Mouse (Mus musculus): ENCODE results near the gene Gm49601.

Gm49601 gene

DNA sequence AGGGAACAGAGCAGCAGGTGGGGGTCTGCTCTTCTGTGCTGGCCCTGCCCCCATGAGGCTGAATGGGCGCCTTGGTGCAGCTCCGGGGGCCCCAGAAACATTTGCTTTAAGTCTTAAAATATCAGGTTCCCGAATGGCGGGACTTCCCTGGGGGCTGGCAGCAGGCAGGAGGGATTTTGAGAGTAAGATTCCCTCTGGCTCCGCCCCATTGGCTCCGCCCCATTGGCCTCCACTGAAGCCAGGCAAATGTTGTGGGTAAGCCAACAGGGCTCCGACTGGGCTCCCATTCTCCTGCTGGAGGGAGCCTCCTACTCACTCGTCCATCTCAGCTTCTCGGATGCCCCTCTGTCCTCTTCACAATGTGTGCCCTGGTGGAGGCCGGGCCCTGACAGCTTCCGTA is 18.0 kb downstream of the Gm49601 start:
- in situ Hi-C loops (cut with MboI): no loop called here

DNA sequence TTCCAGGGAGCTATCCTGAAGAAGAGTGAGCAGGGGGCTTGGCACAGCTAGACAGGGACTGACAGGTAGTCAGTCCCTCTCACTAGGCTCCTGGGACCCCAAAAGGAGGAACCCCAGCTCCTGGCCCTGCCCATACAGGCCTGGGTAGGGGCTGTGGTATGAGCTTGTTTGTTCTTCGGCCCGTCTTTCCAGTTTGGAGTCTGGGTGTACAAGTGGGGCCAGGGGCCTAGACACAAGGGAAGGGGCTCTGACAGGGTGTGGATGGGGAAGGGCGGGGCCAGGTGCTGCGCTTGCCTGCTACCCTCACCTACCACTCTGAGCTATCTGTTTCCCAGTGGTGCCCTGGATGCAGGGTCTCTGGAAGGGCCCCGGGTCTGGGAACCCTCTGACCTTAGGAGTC is 20.5 kb downstream of the Gm49601 start:
- in situ Hi-C loops (cut with MboI): no loop called here

DNA sequence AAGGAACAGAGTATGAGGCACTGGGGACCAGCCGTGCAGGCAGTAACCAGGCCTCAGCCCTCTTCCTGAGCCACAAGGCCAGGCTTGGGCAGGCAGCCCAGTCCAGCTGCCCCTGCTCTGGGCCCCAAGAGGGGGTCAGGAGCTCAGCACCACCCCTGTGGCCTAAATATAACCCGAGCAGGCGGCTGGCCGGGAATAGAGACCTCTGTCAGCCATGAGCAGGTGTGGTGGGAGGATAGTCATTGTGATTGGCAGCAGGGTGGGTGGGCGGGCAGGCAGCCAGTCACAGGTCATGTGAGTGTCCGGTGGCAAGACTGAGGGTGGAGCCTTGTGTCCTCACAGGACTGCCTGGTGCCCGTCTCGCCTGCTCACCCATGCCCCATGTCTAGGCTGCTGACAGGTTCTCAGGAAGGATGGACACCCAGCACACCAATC is 21.9 kb downstream of the Gm49601 start:
- in situ Hi-C loops (cut with MboI): no loop called here

DNA sequence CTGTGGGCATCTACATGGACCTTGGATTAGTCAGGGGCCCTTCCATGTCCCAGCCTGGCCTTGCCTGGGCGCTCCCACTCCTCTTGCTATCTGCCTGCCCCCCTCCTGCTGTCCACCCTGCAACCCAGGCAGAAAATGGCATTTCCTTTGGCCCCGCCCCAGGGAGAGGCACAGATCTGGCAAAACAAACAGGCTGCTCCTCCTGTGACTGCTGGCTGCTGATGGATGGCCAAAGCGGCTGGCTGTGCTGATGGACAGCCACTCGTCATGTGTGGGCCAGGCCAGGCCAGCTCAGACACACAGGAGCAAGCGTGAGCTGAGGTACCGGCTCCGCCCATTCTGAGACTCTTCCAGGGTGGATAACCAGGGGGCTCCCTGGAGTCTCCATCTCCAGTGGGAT is 24.8 kb downstream of the Gm49601 start:
- in situ Hi-C loops (cut with MboI): no loop called here

DNA sequence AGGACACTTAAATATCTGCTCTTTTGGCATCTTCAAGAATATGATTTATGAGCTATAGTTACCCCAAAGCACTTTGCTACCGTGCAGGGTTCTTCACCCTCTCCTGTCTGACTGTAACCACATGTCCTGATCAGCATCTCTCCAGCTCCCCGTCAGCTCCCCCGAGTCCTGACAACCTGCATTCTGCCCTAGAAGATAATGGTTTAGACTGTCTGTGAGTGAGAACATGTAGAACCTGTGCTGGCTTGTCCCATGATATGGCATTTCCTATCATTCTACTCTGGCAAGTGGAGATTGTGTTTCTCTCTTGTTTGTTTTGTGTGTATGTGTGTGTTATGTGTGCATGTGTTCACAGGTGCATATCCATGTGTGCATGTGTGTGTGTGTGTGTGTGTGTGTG is 28.2 kb downstream of the Gm49601 start:
- in situ Hi-C loops (cut with MboI): no loop called here

DNA sequence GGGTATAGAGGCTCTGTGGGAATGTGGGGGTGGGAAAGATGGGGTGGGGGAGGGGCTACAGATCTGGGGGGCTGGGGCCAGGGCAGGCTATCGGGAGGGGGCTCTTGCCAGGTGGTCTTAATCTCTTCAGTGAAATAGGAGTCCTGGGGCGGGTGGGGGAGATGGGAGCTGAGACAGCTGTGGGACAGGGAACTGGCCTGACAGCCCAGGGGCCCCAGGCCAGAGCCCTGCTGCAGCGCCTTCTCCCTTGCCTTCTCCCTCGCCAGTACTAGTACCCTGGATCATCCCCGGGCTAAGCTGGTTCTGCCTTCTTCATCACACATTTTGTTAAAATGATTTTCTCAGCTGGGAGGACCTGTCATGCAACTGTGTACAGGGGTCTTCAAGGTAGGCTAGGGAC is 30.0 kb downstream of the Gm49601 start:
- in situ Hi-C loops (cut with MboI): no loop called here

DNA sequence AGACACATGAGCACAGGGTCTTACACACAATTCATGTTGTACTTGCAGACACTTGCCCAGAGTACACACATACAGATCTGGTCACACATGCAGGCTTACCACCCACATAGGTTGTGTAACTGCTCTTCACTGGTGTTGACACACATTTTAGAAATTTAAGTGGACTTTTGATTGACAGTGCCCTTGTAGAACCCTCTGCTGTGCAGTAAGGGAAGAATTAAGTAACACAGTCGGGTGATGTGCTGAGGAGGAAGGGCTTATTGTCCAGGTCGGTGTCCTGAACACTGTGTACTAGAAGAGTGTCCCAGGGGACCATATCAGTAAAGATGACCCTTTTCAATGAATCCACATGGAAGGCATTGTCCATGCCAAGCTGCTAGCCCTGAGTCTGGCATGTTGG is 32.3 kb downstream of the Gm49601 start:
- in situ Hi-C loops (cut with MboI): no loop called here

DNA sequence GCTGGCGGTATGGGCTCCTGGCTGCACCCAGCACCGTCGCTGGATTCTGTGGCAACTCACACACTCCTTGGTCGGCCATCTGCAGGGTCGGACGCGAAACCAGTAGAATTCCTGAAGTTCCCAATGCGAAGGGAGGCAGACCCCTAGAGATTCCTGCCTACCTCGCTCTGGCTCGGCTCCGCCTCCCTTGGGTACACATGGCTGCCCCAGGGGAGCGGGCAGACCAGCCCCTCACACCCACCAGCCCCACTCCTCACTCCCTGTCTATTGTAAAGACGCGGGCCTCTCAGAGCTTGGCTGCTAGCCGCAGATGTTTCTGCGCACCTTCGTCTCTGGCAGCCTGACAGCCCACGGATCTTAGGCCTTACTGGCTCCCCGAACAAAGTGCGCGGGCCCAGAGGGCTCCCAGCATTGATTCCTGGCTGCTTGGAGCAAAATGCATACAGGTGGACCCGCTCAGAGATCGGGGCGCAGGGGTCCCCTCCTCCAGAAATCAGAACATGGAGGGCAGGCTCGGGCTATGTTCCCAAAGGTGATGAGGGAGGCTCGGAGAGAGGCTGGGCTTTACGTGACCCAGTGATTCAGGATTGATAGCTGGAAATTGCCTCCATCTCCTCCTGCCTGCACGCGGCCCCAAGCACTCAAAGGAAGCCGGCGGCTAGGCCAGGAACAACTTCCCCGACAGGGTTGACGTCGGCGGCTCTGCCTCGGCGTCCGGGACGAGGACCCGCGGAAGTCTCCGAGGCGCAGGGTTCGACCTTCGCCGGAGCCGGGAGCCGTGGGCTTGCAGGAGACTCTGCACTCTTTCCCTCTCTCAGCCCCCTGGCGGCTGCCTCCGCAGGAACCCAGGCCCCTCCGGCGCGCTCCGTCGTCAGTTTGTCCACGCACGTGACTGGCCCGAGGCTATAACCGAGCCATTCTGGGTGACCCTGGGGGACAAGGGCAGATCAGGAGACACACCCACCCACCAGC is 34.9 kb downstream of the Gm49601 start:
- in situ Hi-C loops (cut with MboI): no loop called here

DNA sequence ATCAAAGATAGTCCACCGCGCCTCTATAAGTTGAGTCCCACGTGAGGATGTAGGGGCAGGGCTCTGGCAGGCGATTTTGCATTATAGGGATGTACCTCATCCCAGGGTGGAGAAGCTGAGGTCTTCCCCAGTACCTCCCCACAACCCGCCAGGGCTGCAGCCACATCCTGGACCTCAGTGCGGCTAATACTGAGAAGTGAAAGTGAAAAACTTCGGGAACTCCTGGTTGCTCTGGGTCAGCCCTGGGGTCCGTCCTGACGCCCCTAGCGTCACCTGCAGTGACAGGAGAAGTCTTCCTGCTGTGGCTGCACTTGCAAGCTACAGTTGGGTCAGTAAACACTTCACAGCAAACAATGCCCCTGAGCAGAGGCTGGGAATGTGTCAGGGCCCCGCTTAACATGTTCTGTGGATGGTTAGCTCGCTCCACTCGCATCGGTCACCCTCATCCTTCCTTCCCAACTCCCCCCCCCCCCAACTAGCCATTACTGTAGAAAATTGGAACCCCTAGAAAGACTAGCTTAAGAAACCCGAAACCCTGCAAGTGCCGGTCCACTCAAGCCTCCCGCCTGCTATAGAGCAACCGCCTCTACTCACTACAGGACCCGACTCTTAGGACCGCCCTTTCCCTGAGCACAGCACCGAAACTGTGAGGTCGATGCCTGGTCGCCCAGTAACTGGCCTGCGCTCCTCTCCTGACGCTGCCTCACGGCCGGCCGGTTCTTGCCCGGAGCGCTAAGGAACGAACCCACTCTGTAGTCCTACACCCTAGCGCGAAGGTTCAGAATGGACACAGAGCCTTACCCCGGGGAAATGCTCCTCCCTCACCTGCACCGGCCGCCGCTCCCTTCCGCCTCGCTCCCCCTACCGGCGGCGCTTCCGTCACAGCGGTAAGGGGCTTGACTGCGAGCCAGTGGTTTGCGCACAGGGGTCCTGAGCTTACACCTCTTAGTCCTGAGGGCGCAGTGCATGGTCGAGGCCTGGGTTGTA is 36.1 kb downstream of the Gm49601 start, which contains the start of gene Tbx1:
Gene Tbx1 (minus strand): TSS at position 868 of the 987 bp plus-strand sequence.
- in situ Hi-C loops (cut with MboI): no loop called here

DNA sequence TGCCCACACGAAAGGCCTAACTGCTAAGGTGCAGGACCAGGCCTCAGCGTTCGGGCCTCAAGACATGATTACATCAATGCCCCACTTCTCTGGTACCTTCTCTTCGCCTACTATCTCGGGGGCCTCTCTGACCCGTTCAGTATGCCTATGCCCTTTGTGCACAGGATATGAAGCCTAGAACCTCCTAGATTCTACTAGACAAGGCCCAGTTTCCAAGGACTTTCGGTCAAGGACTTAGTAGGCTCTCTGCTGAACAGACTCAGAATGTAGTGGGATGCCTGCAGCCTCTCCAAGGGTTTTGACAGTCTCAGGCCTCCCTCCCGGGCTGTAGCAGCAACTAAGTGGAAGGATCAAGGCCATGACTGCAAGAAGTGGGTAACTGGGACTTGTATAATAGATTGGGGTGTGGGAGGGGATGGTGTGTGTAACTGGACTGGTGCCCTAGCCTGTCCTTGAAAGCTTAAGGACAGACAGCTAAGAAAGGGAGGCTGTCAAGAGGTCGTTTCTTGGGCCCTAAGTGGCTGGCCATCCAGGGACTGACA is 37.1 kb downstream of the Gm49601 start:
- in situ Hi-C loops (cut with MboI): no loop called here

DNA sequence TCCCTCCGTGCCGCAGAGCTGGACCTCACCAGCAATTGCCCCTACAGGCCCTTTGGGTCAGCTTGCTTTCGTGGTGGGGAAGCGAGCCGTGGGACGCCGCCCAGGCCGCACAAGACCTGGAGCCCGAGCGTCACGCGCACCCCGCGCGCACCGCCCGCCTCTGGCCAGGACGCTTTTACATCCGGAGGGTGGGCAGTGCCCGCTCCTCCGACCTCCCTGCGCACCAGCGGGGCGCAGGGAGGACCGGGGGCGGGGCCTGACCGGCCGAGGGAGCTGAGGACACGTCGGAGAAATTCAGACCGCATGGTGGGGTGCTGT is 37.5 kb downstream of the Gm49601 start:
- in situ Hi-C loops (cut with MboI): no loop called here

DNA sequence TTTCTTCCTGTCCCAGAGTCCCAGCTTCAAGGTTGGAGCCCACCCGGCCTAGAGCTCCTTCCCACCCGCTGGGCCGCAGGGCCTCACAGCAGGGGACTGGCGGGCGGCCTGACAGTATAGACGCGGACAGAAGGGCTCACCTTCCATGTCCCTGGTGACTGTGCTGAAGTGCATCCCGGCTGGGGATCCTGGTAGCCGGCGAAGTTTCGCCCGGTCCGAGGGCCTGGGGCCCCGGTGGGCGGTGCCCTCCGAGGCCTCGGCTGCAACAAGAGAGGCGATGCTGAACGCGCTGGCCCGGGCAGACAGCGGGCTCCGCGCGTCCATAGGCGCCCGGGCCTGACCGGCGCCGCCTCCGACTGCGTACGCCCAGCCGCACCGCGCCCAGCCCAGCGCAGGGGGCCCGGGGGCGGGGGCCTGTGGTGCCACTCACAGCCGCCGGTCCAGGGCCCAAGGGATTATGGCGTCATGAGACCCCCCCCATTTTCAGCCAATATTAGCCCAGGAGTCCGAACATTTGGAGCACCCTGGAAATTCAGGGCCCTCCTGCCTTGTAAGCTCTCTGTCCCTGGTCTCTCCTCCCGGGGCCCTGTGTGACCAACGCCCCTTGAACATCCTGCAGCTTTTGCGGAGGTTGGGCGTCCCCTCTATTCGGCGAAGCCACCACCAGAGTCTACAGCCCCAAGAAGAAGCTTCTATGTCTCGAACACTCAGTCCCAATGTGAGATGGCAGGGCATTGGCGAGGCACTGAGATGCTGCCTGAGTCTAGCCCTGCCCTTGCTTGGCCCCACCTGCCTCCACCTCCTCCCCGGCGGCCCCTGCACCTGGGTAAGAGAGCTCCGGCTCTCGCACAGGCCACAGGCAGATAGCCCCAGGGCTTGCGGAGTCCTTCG is 38.1 kb downstream of the Gm49601 start:
- in situ Hi-C loops (cut with MboI): no loop called here

DNA sequence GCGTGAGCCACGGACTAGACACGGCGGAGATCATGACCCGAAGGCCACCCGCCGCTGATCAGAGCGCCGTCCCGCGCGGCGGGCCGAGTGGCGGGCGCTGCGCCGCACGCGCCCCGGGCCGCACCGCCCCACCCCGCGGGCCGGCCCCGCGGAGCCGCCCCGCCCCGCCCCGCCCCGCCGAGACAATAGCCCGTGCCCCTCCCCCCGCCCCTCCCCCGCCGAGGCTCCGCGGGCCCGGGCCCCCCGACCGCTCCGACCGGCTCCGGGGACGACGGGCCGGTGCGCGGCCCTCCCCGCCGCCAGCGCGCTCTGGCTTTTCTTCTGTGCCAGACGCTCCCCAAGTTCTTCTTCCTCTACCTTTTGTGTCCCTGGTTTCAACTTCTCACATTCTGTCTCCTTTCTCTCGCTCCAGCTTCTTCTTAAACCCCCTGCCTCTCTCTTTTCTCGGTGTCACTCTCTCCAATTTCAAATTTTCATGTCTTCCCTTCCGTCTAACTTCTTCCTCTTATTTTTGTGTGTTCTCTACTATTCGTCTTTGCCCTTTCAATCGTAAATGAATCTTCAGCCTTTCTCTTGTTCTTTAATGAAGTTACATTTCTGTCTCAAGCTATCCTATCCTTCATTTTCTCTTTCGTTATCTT is 39.2 kb downstream of the Gm49601 start:
- in situ Hi-C loops (cut with MboI): no loop called here

DNA sequence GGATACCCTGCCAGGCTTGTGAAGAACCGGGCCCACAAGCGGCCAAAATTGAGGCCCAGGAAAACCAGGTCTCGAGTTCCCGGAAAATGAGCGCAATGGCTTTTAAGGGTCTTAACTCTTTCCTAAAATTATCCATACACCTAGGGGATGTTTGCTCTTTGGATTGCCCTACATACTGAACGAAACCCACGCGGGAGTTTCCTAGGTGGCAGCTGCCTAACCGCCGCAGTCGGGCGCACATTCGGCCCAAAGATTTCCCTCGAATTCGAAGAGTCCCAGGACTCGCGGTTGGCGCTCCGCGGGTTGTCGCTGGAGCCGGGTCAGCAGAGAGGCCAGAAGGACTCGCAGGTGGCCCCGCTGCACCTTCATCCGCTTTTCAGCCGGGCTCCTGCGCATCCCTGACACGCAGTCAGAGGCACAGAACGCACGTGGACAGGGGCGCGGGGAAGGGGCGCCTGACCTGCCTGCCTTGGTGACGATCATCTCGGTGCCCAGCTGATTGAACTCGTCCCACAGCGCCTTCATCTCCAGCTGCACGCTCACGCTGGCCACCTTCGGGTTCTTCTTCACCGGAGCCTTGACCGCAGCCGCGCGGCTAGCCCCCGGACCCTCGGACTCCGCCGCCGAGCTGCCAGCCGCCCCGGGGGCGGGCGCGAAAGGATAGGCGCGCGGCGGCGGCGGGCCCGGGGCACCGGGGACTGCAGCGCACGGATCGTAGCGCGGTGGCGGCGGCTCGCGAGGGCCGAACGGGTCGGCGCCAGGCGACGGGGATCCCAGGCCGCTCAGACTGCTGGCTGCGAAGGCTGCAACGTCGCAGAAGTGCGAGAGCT is 39.9 kb downstream of the Gm49601 start:
- in situ Hi-C loops (cut with MboI): no loop called here

DNA sequence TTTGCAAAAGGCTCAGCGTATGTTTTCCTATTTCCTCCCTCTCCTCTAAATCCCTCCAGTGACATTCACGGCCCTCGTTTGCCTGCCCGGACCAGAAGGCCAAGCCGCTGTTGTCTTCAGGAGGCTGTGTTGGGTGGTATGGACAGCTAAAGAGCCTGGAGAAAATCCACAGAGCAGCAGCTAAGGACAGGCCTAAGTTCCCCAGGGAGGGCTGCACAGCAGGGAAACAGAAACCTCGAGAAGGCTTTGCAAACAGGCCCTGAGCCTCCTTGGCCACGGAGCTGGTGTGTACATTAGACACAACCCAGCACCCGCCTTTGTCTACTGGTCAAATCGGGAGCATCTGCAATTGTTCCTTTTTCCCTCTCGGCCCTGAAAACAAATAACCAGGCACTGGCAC is 40.6 kb downstream of the Gm49601 start:
- in situ Hi-C loops (cut with MboI): no loop called here

DNA sequence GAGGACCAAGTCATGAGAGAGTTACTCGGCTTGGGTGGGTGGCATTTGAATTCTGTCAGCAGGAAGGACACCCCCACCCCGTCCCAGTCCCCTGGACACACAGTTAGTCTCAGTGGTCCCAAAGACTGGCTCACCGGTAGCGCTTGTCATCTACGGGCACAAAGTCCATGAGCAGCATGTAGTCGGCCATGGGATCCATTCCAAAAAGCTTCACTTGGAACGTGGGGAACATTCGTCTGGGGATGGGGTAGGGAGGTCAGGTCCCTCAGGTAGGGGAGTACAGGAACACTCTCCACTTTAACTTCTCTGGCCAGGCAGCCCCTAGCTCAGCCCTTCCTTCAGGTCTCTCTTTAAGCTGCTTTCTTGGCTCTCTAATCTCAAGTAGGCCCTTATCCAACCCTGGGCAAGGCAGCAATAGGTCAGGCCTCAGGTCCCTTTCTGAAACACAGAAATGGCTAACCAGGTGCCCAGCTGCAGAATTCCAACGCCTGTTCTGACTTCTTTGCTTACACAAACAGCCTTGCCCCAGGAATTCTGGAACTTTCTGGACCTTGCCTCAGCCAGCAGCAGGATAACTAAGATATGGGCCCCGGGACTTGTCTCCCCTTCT is 41.2 kb downstream of the Gm49601 start:
- in situ Hi-C loops (cut with MboI): no loop called here

DNA sequence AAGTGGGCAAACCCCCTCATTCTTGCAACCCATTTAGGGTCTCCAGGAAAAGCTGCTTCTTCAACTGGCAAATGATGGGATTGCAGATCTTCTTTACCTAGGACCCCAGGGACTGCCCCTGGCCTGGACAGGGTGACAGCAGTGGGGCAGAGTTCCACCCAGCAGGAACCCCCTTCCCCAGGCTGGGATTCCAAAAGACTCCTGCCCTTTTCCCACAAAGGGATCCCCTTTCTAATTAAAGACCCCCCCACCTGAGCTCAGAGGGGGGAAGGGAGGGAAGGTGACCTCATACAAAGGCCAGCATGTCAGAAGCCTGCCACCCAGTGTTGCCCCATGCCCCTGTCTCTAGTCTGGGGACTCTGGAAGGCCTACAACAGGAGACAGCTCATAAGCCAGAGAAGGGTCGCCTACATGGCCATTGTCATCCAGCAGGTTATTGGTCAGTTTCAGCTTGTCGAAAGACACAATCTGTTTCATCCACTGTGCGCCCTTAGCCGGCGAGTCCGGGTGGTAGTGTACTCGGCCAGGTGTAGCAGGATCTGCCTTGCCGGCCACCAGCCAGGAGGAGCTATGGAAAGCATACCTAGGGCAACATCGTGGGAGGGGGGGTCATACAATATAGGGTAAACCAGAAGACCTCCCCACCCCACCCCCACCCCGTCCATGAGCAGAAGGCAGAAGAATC is 42.4 kb downstream of the Gm49601 start:
- in situ Hi-C loops (cut with MboI): no loop called here

DNA sequence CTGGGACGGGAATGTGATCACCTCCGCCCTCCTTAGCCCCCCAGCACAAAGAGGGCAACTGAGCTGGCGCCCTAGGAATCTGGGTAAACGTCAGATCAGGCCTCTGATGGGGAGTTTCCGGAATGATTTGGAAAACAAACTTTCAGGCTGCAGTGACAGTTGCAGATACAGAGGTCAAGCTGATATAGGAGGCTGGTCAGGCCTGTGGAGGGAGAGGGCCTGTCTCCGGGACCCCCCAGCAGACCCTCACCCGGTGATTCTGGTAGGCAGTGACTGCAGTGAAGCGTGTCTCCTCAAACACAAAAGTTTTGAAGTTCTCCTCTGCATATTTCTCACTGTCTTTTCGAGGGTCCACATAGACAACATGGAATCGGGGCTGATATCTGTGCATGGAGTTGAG is 43.1 kb downstream of the Gm49601 start:
- in situ Hi-C loops (cut with MboI): no loop called here

Data from mature B cell (primary cell).